Mouse (Mus musculus): ENCODE results near the gene Ak6.

Ak6 gene

DNA sequence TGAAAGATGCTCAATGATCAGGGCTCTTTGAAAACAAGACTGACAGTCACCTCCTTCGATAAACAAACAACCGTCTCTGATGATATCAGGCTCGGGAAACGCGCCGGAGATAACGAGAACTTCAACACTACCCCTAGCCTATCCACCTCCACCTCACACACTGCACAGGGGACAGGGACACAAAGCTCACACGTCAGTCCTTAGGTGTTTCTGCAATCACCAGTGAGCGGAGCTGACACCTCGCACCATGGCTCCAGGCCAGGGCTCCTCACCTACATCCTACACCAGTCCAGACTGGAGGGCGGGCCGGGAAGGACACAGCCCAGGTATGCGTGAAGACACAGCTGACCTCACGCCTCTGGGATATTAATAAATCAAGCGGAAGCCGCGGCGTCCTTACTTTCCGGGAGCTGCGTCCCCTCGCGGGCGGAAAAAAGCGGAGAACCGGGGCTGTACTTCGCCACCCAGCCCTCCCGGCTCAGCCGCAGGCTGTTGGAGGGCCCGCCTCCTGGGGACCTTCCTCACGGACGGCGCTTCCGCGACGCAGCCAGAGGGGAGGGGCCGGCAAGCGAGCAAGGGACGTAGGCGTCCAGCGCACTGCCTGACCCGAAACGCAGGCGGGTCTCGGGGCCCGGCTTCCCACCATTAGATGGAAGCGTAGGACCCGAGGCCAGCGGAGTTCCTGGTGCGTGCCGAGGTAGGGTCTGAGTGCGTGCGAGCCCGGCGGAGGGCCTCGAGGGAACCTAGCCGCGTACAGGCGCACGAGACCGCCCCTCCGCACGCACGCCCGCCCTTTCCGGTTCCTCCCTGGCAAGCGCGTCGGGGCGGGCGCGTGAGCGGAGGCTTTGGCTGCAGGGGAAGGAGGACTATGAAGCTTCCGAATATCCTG, at the start of gene Ak6, which contains the start of gene Rad17:
Gene Ak6 (plus strand): TSS at position 430 of the 889 bp plus-strand sequence.
Gene Rad17 (minus strand): TSS at position 502 of the 889 bp plus-strand sequence.
- in situ Hi-C loops (cut with MboI, MseI) = no loop called here

DNA sequence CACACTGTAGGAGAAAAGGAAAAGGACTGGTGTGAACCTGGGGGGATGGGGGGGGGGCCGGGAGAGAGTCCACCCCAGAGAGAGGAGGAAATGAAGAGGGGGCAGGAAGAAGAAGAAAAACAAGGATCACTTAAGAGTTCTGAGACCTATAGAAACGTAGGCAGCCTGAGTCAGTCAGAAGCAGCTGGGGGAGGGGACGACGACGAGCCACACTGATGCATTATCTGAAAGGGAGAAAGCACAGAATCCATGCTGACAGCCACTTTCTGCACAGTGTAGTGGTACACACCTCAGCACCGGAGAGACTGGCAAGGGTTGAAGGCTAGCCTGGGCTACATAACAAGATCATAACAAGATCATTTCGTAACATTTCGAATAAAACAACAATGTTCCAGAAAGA, 49.7 kb upstream of the Ak6 start:
- in situ Hi-C loops (cut with MboI, MseI) = no loop called here

DNA sequence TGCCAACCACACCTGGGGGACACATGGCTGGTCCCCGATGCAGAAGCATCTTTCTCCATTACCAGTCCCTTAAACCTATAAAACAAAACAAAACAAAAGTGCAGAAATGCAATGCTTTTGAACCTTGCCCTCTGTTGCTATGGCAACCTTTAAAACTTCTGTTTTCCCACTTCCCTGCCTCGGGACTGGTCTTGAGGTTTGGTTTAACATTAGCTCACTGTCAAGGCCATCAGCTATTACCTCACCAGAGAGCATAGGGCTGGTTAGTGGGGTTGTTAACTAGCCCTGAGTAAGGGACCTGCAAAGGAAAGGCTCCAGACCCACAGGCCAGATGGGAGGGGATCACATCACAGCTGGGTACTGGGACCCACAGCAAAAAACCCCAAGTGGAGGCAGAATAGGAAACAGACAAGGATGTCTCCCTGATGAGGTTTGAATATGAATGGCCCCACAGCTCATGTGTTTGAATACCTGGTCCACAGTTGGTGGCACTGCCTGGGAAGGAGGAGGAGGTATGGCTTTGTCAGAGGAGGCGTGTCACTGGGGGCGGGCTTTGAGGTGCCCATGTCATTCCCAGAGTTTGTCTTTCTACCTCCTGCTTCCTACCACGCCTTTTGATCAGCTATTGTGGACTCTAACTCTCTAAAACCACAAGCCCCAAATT, 48.4 kb upstream of the Ak6 start:
- in situ Hi-C loops (cut with MboI, MseI) = no loop called here

DNA sequence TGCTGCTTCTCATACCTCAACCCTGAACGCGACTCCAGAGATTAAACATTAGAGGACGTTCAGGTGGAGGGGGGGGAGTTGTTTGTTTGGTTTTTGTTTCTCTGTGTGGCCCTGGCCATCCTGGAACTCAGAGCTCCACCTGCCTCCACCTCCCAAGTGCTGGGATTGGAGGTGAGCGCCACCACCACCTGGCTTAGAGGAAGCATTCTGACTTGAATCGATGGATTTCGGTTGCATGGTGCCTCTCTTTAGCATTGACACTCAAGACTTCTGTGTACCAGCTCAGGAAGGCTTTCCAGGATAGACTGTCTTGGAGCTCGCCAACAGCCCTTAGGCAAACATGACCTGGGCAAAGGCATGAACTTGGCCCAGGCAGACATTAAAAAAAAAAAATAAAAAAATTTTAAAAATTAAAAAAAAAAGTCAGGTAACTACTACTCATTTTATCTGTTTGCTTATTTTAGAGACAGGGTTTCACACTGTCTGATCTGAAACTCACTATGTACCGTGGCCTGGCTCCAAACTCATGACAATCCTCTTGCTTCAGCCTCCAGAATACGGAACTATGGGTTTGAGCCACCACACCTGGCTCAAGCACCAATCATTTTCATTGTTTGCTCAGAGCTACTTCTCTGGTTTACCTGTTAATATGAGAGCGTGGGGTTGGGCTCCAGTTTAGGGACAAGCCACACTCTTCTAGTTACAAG, 47.6 kb upstream of the Ak6 start:
- in situ Hi-C loops (cut with MboI, MseI) = no loop called here

DNA sequence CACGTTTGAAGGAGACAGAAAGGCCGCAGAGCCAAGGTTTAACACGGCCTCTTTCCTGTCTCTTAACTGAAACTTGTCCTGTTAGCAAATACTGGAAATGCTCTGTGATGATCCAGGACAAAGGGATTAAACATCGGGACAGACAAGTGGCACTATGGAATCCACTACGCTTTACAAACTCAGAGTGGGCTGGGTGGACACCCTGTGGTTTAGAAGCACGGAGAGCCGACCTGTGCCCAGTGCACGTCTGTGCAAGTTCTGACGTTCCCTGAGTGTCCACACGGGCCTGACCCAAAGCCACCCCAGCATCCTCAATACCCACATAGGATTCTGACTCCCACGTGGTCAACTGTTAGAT, 47.1 kb upstream of the Ak6 start:
- in situ Hi-C loops (cut with MboI, MseI) = no loop called here

DNA sequence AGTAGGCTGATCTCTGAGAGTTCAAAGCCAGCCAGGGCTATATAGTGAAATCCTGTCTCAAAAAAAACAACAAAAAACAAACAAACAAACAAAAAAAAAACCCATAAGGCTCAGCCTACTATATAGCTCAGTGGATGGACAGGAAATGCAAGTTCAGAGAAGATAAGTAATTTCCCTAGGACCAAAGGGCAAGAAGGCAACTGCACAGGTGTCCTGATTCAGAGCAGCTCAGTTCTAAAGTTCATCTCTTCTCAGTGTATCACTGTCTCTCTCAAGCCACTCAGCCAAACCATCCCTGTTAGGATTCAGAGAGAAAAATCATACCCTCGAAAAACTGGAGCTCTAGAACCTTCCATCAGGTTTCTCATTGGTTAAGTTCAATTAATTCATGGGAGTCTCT, 44.9 kb upstream of the Ak6 start:
- in situ Hi-C loops (cut with MboI, MseI) = no loop called here

DNA sequence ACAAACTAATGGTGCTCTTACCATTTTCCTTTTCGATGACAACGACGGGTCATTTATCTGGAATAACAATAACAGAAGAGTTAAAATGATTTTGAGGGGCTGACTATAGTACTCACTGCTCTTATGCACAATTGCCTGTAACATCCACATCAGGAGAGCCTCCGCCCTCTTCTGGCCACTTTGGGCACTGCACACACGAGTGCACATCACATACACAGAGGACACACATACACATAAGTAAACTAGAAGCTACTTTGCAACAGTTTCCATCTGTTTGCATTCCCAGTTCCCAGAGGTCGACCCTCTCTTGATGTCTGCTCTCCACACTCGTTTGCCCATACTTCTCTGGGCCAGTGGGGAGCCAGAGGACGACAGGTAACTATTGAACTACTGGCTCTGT, 43.0 kb upstream of the Ak6 start:
- in situ Hi-C loops (cut with MboI, MseI) = no loop called here

DNA sequence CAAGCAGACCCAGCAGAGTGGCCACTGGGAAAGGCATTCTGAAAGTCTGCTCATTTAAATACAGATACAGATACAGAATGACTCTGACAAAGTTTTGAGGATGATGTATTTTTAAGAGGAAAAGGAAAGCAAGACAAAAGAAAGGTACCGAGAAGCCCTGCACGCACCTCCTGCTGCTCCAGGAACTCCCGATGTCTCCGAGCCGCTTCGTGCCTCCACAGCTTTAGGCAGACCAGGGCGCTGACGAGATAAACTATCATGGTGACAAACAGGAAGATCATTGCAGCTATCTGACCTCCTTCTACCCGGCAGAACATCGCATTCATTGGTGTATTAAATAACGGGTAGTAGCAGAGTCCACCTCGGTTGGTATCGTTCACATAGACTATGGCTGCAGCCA, 39.5 kb upstream of the Ak6 start:
- in situ Hi-C loops (cut with MboI, MseI) = loop anchor here (10.0 kb wide), 1 partner anchor 1994 kb away; no protein-coding TSS in a partner anchor

DNA sequence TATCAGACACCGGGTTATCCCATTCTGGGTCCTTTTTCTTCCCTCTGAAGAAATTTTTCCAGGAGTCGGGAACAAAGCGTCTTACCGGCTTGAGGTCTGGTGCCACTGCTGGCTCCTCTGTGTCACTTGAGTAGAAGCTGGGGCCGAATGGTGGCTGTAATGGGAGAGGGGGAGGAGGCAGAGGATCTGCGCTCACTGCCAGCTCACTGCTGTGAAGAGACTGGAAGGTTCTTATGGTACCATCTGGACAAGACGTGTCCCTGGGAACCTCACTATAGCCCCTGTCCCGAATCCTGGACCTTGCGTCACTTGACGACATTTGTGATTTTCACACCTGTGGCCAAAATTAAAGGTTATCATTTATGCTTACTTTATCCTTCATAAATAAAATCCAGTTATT, 38.5 kb upstream of the Ak6 start:
- in situ Hi-C loops (cut with MboI, MseI) = loop anchor here (10.0 kb wide), 1 partner anchor 1993 kb away; no protein-coding TSS in a partner anchor

DNA sequence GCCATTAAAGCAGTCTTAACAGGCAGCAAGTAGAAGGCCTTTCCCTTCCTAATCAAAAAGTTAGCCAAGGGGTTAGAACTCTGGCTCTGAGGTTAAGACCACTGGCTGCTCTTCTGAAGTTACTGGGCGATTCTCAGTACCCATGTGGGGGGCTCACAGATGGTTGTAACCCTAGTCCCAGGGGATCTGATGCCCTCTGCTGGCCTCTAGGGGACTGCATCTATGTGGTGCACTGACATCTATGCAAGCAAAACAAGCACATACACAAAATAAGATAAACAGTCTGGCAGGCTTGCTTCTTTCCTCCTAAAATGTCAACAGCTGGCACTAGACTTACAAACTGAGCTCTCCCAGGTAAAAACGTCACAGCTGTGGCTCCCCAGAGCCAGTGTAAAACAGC, 37.9 kb upstream of the Ak6 start:
- in situ Hi-C loops (cut with MboI, MseI) = loop anchor here (10.0 kb wide), 1 partner anchor 1992 kb away; no protein-coding TSS in a partner anchor

DNA sequence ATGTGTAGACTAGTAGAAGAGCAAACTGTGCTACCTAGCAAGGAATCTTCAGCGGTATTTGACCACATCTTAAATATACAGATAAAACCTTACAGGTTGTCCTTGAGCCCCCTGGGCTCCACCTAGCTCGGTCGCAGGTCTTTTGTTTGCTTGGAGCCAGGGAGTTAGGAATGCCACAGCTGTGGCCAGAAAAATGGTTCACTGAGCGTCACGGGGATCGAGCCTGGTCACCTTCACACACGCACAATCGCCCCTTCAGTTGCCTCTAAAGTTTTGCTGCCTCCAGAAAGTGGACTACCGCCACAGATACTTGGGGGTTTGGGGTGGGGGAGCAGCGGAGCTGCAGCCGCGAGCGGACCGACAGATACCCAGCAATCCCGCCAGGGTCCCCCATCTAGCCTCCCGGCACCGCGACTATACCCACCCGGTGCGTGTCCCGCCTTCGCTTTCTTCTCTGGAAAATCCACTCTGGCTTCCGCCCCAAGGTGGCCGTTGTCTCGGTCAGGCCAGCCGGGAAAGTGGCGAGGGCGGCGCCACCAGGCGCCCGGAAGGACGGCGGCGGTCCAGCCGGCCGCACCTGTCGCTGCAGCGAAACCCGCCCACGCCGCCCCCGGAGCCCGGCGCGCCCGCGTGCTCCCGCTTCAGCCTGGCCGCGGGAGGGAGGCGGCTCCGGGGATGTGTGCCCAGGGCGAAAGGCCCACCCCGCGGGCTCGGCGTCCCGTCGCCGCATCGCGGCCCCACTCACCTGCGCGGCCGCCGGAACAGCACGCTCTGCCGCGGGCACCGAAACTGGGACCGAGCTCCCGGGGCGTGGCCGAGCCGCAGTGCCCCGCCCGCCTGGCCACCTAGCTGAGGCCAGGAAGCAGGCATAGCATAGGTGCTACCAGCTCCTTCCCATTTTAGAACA, 34.3 kb upstream of the Ak6 start, which contains the start of gene Marveld2:
Gene Marveld2 (minus strand): TSS at position 791 of the 907 bp plus-strand sequence.
- in situ Hi-C loops (cut with MboI, MseI) = loop anchor here (10.0 kb wide), 1 partner anchor 1988 kb away; no protein-coding TSS in a partner anchor

DNA sequence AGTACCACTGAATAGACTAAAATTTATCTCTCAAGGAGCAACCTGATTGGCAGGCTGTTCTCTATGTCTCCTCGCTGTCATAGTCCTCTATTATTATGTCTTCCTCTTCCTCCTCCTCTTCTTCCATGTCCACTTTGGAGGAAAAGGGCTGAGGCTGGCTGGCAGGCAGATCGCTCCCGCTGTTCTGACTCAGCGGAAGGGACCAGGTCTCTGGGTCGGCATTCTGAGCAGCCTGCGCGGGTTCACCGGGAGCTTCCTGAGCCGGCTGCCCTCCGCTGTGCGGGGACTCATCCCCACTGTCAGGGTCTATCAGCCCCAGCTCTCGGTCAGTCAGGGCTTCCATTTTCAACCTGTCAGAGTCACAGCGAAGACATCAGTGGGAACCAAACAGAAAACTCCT, 33.2 kb upstream of the Ak6 start:
- in situ Hi-C loops (cut with MboI, MseI) = loop anchor here (10.0 kb wide), 1 partner anchor 1987 kb away; no protein-coding TSS in a partner anchor

DNA sequence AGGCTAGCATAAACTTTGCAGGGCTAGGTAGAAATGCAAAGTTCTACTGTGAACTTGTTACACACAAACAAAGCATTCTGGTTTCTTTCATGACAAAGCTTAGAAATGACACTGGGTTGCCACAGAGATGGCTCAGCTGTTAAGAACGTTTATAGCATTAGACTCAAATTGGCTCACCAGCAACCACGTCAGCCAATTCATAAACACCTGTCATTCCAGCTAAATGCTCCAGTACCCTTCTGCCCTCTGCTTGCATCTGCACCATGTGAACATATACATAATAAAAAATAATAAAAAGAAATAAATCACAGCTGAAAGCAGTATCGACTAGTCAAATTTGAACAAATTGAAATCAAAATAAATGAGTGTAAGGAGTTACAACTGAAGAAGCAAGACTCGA, 28.5 kb upstream of the Ak6 start:
- in situ Hi-C loops (cut with MboI, MseI) = no loop called here

DNA sequence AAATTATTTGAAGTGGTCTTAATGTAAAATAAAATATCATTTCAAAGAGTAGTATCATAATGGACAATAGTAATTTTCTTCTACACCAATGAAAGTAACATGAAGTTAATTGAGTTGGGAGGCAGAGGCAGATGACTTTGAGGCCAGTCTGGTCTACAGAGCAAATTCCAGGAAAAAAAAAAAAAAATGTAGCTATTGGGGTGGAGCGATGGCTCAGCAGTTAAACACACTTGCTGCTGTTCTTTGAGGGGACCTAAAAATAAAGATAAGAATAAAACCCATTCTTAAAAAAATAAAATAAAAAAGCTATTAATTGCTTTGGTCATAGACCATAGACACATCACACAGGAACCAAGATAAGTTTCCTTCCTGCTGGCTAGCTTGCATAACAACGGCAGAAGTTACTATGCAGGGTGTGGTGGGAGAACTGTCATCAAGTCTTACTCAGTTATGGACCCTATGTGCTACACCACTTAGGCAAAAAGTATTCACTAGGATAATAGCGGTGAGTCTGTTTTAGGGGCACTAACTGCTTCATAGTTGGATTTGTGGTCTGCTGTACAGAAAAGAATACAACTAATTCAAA, 16.6 kb upstream of the Ak6 start:
- in situ Hi-C loops (cut with MboI, MseI) = loop anchor here (25.0 kb wide), 2 partner anchors 597 to 1772 kb away; no protein-coding TSS in a partner anchor

DNA sequence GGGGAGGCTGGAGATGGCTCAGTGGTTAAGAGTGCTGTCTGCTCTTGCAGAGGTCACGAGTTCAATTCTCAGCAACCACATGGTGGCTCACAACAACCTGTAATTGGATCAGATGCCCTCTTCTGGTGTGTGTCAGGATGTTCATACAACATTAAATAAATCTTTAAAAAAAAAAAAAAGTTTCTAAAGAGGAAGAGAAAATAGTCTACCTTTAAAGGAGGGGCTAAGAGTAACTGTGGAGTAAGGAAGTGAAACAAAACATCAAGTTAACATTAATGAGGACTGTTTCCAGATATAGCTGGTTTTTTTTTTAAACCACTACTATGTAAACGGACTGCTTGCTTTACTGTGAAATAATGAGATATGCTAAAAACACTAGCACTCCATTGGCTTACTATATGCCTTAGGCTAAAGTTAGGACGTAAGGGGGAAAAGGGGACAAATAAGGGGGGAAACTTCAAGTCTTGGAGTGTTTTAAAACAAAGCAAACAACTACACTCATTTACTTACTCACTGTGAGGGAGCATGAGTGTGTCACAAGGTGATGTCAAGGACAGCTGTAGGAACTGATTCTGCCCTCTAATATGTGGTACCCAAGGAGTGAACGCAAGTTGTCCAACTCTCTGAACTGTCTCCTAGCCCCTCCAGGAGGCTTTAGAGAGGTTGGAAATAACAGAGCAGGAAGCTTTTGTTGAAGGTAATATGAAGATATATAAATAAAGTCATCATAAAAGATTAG, 8.1 kb upstream of the Ak6 start:
- in situ Hi-C loops (cut with MboI, MseI) = loop anchor here (25.0 kb wide), 2 partner anchors 605 to 1780 kb away; no protein-coding TSS in a partner anchor

DNA sequence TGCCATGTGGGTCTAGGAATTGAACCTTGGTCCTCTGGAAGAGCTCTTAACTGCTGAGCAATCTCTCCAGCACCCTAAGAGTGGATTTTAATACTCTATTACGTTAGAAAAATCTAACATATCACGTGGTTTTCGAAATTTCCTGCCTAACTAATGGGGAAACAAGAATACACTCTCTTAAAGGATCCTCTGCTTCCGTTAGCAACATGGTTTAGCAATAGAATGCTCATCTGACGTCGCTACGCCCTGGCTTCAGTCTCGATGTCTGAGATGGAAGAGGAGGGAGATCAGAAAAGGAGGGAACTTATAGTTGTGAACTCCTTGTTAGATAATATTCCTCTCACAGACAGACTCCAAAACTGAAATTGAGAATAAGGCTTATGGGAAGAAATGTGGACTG, 2.6 kb upstream of the Ak6 start:
- in situ Hi-C loops (cut with MboI, MseI) = loop anchor here (25.0 kb wide), 2 partner anchors 611 to 1786 kb away; no protein-coding TSS in a partner anchor

DNA sequence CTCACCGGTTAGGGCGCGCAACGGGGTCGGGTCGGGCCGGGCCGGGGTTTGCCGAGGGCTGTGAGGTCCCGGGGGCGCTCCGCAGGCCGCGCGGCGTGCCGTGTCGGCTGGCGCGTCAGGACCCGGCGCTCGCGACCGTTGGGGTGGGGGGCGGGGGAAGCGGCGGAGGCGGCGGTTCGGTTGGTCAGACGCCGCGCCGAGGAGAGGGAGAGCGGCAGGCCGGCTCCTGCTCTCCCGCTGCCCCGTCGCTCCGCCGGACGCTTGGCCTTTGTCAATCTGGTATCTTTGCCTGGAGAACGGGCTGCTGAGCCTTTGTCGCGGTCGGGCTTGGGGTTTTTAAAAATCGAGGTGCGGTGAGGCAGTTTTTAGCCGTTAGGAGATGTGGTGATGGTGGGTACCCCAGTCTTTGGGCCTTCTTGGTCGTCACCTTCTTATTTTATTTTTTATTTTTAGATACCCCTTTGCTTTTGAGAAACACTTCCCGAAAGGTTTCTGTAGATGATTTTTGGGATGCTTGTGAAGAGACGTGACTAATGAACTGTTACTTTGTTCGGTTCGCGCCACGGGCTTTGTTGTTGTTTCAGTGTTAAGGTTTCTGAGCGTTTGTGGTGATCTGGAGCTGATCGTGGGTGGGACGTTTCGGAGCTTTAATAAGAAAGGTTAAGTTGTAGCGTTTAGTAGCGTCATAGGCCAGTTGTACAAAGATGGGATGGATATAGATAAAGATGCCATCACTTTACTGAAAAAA, 834 bp downstream of the Ak6 start, which contains the start of gene Taf9:
Gene Taf9 (plus strand): TSS at position 141 of the 748 bp plus-strand sequence.
- in situ Hi-C loops (cut with MboI, MseI) = no loop called here

DNA sequence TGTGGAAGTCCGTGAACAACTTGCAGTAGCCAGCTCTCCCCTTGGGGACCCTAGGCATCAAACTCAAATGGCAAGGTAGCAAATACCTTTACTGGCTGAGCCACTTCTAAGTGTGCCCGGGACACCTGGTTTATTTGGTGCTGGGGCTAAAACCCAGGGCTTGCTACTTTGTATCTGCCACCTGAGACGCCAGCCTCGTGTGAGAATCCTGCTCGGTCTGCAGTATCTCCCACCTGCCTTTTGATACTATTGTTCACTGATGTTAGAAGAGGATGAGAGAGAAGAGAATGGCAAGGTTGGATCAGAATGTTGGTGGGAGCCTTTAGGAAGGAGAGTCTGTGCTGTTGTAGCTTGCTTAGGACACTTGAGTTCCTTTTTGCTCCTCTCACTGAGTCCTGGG, 7.3 kb downstream of the Ak6 start:
- in situ Hi-C loops (cut with MboI, MseI) = no loop called here

Measured in T-helper 1 cell (primary cell).